Mouse (Mus musculus): Measurements from ENCODE around the gene Smad6.

Smad6 gene

DNA sequence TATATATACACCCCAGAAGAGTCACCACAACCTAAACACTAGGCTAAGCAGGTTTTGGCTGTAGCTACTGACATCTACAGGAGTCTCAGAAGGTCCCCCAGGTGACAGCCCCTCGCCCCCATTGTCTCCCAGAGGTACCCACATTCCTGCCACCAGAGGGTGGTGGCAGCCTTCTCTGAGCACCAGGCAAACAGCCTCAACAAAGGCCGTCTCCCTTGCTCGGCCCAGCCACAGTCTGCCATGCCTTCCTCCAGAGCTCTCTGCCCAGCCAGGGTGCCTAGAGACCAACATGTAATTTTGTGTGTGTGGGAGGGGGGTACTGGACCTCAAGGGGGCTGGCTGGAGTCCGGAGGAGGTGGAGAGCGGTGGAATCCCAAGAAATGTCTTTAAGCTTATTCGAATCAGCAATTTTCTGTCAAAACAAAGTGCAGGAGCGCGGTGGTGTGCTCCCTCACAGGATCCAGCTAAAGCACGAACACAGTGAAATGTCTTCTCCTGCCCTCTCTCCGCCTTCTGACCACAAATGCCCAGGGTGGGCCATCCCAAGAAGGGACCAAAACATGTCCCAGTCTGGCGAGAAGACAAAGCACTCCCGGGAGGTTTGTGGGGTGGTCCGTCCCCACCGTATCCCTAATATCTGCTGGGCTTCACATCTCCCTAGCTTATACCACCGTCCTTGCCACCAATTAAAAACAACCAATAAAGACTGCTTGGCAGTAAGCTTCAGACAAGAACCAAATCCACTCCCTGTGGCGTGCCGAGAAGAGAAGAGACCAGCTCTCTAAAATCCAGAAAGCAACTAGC lies 62.5 kb downstream of the Smad6 start:
- DNase-seq (ENCODE audit: low spot score) = peak; percentile 73

DNA sequence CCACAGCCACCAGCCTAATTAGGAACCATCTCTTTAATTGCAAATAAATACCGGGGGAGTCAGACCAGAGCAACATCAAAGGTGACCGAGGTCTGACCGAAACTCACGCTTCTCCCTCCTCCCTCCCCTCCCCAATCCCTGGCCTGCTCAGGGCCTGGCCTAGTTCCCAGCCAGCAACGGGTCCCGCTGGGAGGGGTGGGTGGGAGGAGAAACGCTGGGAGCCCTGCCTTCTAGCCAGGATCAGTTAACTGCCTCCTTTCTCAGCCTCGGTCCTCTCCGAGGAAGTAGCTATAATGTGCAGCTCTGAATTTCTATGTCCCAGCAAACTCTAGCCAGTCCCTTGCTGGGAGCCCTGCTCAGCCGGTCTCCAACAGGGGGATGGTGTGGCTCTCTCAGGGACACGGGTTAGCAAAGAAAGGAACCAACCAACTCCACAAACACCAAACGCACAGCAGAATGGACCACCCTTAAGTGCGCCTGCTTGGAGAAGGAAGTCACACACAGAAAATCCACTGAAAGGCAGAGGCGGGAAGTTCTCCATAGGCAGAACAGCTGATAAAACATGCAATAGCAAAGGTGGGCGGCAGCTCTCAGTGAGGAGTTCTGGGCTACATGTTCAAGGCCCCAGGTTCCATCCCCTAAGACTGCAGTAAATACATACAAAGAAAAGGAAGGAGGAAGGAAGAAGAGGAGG lies 63.4 kb downstream of the Smad6 start:
- DNase-seq (ENCODE audit: low spot score) = peak; percentile 75

DNA sequence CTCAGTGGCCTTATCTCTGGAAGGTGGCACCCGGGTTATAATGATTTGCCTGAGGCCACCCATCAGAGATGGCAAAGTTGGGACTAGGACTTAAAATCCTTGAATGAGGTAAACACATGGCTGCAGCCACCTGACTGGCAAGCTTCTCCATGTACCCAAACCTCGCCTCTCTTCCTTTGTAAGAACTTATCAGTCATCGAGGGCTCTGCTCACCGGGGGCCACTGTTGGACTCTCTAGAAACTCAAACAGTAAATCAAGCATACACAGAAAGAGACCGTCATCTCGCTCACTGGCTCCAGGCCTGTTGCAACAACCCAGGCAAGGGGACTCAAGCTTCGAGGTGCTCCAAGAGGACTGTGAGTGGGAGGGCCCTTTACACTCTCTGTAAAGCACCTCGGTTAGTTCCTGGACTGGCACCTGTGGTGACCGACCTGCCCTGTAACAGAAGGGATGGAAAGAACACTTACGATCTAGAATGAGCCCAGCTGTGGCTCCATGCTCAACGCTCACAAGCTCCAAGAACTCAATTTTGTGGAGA lies 64.1 kb downstream of the Smad6 start:
- DNase-seq (ENCODE audit: low spot score) = no peak

DNA sequence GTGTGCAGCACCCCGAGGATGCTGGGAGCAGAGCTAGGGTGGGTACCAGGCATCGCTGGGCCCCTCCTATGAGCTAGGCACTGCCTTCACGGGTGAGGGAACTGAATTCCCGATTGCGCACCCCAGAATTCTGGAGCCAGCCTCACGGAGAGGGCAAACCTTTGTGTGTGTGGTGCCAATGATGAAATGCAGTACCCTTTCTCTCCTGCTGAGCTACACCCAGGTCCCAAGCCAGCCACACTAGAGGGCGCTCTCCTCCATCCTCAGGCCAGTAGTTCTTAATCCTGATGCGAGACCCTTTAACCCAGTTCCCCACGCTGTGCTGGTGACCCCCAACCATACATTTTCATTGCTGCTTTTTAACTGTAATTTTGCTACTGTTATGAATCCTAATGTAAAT lies 65.8 kb downstream of the Smad6 start:
- peak; percentile 77 for DNase-seq (ENCODE audit: low spot score)

DNA sequence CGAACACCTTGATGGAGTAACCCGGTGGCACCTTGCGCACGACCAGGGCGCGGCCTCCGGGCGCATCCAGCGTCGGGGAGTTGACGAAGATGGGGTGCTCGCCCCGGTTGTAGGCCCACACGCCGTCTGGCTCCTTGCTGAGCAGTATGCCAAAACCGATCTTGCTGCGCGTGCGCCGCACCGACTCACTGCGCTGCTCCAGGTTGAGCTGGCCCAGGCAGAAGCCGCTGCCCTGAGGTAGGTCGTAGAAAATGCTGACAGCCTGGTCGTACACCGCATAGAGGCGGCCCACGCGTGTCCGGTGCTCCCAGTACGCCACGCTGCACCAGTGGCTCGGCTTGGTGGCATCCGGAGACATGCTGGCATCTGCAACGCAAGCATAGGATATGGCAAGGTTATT lies 68.2 kb downstream of the Smad6 start:
- no peak for DNase-seq (ENCODE audit: low spot score)

DNA sequence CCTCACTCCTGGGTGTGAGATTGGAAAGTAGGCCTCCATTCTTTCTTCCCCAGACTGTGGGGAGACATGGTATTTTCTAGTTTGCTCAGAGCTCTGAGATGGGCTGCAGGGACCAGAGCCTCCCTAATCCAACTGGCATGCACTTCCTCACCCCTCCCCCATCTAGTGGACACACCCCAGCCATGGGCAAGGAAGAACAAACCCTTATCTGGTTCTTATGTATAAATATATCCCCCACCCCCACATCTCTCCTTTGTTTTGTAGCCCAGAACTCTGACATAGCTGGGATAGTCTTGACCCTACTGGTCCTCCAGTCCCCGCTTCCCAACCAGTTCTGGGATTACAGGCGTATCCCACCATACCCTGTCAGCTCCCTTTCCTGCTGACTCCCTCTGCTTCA lies 69.3 kb downstream of the Smad6 start:
- DNase-seq (ENCODE audit: low spot score) = no peak

DNA sequence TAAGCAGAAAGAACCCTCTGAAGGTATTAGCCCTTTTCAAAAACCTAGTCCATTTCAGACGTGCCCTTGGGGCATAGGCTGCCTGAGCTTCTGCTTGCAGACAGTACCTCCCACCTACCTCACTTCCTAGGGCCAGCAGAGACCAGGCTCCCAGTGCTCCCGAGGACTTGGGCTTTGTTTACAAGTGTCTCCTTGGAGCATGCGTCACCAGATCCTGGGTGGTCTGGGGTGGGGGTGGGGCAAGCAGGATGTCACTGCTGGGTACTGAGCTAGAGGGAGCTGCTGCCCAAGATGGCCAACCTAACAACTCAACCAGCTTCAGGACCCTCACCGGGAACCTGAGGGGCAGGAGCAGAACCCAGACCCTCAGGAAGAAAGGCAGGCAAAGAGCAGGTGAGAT lies 71.5 kb downstream of the Smad6 start:
- no peak for DNase-seq (ENCODE audit: low spot score)

DNA sequence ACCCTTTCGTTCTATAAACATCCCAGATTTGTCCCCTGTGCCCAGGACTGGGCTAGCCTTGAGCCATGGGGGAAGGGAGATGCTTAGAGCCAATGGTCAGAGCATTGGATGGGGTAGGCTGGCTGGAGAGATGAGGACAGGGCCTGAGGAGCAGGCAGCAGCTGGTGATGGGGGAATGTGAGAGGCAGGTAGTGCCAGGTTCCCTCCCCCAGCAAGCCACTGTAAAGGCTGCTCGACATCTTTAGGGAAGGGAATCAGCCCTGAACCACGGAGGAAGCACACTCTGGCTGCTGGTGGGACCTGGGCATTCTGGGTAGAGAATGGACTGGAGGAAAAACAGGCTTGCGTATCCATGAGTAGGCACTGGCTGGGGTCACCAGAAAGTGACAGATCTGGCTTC lies 72.5 kb downstream of the Smad6 start:
- no peak for DNase-seq (ENCODE audit: low spot score)

DNA sequence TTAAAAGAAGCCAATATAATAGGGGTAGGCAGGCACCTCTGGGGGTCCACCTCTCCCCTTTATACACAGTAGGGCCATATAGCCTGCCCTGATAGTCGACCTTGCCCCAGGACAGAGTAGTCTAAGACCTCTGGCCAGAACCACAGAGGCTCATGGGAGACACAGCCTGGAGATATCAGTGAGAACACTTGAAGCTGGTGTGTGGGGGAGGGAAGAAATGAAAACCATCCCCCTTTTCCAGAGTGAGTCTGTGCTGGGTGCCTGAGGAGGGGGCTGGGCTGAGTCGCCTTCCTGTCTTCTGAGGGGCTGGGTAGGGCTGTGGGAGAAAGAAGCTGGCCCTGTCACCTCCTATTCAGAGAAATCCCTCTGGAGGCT lies 79.3 kb downstream of the Smad6 start:
- no peak for DNase-seq (ENCODE audit: low spot score)

DNA sequence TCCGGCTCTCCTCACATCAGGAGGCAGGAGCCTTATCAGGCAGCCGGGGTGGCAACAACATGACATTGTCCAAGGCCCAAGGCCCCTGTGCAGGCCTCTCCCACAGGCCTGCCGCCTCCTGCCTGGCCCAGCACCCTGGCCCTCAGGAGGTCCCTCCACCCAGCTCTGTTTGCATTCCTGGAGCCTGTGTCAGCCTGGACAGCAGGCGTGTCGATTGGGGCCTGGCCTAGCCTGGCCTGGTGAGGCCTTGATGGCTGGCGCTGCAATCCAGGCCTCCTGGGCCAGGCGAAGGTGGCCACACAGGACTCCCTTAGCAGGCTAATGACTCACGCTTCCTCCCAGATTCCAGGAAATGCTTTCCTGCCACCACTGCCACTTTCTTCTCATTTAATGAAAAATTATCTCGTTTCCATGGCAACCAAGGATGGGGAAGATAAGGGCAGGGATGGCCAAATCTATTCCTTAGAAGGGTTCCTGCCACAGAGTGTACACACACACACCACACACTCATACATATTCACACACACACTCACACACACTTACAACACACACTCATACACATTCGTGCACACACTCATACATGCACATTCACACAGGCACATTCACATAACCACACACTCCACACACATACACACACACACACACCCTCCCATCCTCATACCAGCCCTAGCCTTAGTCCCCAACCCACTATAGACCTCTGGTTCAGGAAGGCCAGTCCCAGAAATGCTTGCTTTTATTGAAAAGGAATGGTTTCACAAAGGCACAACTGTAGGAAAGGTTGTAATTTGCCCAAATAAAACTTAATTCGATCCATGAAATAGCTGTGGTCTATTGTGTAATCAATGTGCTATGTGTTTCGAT lies 79.9 kb downstream of the Smad6 start:
- DNase-seq (ENCODE audit: low spot score) = peak; percentile 79

DNA sequence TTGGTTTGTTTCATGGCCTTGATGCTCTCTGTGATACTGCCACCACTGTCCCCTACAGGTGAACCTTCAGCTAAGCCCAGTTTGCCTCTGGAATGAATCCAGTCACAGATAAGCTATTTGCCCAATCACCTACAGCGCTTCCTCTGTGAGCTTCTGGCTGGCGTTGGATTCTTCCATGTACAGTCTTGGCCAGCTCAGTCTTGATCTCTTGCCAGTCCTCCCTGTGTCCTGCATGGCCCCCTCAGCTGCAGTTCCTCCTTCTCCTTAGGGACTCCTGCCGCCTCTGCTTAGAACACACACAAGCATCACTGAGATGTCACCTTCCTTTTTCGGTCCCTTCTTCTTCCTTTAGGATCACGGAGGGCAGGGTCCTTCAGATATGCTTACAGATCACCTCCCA lies 85.6 kb downstream of the Smad6 start:
- DNase-seq (ENCODE audit: low spot score) = no peak

DNA sequence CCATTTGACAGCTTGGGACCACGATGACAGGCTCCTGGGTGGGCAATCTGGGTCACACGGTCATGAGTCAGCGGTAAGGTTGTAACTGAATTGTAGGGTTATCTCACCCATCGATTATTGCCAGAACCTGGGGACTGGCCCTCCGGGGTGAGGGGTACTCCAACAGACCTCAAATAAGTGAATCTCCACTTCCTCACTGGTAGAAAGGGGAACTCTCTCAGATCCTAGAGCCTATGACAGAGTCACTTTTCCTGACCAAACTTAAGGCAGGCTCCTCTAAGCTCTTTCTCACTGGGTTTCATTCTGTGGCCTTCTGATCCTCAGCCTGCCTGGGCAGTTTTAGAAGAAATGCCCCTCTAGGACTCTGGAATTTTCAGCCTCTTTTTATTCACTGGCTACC lies 88.8 kb downstream of the Smad6 start:
- DNase-seq (ENCODE audit: low spot score) = no peak

DNA sequence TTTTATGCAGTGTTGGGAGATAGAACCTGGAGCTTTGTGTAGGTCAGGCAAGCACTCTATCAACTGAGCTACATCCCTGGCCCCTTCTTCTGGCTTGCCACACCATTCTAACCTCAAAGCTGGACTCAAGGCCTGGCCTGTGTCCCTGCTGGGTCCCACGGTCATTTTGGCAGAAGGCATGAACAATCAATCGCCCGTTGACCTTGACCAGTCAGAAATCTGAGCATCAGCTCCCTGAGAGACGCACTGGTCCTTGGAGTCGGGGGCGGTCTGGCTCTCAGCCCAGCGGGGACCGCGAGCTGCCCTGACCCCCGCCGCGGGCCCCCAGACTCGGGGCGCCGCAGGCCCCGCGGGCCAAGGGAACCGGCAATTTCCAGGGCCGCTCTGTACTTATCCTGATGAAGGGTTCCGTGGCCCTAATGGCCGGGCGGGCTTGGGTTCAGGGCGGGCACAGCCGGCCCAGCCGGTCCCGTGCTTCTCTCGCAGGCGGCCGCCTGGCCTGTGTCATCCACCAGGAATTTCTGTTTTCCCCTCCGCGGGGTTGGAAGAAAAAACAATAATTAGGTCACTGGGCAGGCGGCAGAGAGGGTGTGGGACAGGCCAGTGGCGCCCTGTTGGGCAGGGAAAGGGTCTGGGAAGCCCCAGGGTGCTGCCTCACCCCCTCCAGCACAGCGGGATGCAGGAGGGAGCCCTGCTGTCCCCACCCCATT lies 94.4 kb downstream of the Smad6 start:
- peak; percentile 67 for DNase-seq (ENCODE audit: low spot score)

DNA sequence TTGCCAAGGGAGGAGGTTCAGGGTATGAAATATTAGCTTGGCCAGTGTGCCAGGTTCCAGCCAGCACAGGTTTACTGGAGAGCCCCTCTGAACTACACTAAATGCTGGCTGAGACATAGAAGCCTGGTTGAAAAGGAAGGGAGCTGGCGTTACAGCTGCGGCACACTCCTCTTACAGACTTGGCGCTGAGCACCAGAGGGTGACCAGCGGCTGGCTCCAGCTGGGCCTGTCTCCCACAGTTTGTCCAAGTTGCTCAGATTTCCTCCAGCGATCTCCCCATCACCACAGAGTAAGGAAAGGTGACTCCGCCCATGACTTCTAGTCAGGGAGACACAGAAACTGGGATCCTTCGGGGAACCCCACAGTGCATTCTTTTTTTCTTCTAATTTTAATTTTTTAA lies 95.5 kb downstream of the Smad6 start:
- no peak for DNase-seq (ENCODE audit: low spot score)

DNA sequence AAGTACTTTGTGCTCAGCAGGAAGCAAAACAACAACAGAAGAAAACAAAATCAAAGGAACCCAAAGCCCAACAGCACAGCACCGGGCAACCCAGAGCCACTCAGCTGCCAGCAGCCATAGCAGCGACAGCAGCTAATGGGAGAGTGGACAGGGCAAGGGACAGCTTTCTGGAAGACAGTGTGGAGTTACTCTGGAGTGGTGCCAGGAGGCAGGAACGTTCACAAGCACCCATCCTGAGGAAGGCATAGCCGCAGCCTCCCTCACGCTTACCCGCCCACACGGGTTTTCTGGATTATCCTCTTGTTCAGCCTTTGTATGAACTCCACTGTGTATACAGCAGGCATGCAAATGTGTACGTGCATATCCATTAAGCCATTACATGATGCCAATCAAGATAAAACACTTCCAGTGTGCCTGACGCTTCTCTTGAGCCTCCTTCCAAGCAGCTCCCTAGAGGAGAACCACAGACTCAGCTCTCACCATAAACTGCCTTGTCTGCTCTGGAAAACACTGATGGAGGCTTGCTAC lies 98.6 kb downstream of the Smad6 start:
- no peak for DNase-seq (ENCODE audit: low spot score)

DNA sequence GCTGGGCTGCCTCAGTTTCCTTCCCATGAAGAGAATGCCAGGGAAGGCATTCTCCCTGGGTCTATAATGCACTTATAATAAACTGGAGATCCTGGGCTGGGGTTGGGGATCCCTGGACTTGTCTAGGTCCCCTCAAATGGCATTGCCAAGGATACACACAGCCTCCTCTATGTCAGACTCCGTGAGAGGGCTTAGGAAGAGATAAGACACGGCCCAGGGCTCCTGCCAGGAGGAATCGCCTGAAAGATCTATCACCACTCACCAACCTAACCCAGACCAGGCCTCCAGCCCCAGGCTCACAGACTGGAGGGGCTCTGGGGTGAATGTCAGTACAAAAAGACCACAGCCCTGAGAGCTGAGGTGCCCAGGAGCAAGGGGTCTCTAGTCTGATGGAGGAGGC lies 102.2 kb downstream of the Smad6 start:
- no peak for DNase-seq (ENCODE audit: low spot score)

DNA sequence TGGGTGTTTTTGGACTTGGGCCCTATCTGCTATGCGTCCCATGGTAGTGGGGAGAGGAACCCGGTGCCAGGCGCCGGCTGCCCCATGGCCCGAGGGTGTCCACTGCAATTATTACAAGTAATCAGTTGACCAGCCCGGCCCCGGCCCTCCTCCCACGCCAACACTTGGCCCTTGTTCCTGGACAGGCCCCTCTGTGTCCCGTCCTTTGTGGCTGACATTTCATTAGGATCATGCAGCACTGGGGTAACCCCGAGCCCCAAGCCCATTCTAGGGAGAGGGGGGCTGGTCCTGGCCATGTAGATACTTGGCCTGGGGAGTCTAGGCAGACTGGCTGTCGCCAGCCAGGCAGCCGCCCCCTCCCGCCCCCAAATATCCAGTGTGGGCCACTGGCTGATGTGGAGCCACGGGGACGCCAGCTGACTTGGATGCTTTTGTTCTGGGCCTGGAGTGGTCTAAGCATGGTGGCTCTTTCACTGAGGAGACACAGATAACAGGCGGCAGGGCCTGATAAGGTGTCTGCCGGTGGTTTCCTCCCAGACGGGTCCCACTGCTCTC lies 102.8 kb downstream of the Smad6 start:
- no peak for DNase-seq (ENCODE audit: low spot score)

DNA sequence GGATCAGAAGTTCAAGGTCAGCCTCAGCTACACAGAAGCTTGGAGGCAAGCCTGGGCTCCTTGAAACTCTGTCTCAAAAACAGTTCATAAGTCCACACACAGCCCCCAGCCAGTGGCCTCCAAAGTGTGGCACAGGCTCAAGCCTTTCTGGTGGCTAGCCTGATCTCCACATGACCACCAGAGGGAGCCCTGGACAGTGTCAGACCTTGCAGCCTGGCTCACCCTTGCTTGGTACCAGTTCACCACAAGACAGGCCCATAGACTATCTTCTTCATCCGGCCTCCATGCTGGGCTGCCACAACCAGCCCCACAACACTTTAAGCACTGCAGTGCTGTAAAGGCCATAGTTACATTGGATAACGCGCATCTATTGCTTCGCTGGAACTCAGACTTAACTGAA lies 103.6 kb downstream of the Smad6 start:
- peak; percentile 80 for DNase-seq (ENCODE audit: low spot score)

DNA sequence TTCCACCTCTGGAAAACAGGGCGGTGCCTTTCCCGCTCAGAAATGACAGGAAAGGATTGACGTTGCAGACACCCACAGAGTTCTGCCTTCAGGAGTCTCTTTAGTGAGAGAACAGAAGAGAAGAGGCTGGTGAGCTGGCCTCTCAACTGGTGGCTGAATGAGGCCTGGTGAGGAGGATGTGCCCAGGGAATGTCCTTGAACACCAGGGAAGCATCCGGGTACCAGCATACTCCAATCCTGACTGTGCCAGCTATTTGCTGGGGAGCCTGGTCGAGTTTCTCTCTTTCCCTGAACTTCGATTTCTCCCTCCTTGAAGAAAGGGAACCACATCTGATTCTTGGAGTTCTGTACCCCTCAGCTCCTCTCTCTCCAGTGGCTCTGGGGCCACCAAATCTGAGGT lies 105.4 kb downstream of the Smad6 start:
- DNase-seq (ENCODE audit: low spot score) = no peak

DNA sequence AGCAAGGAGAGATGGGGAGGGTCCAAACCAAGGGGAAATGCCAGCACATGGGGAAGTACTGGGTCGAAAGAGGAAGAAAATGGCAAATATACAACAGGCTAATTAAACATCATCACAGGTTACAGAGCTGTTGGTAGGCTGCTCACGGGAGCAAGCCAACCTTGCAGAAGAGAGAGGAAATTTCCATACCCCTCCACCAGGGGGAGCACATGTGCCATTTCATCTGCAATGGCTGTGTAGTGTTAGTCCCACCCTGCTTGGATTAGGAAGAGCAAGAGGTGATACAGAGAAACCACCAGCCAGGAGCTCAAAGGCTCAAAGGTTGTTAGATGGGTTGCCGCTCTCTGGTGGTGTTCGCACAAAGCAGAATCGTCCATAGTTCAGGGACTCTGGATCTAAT lies 105.9 kb downstream of the Smad6 start:
- DNase-seq (ENCODE audit: low spot score) = peak; percentile 38

DNA sequence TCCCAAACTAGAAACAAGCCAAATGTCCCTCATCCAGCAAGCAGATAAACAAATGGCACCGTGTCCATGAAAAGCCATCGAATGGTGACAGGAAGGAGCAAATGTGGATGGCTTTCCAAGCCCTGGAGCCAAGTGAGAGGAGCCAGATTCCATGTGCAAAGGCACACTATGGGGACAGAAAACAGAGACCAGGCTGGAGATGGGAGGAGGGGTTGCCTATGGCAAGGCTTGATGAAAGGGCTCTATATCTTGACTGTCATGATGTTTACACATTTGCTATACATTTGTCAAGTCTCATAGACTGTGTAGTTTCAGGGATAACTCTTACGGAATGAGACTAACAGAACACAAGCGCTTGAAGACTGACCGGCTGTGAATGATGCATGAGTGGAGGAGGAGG lies 106.9 kb downstream of the Smad6 start:
- DNase-seq (ENCODE audit: low spot score) = no peak
